Mouse (Mus musculus) CD4-positive helper T cell, adult 2 months (primary cell): ENCODE results near the gene Olr1.
A peak's percentile ranks its signal among the peaks of the same experiment; 100 is the strongest.
"Not testable (repeated sequence)": the region's sequence is repeated elsewhere in the genome, so short reads cannot be mapped to it uniquely, and the experiment has no call there.

Experiments used
- DNase-seq: peaks from one replicate; pipeline ENCODE4 v3.0.0-alpha.2; 2012; ENCODE audit warnings: low read depth, missing footprints, low spot score

The Olr1 gene

GRCm38 (mm10) chr6:129512367-129512766 is 5.4 kb upstream of the Olr1 start, which contains the start of gene Tmem52b:
Gene Tmem52b, plus strand, starts transcription at chr6:129512555.
- DNase-seq: no peak

GRCm38 (mm10) chr6:129510120-129510911 is 3.4 kb upstream of the Olr1 start:
- DNase-seq: no peak

GRCm38 (mm10) chr6:129503471-129503870 is 3.5 kb downstream of the Olr1 start:
- no peak for DNase-seq

GRCm38 (mm10) chr6:129499516-129499915 is 7.4 kb downstream of the Olr1 start:
- DNase-seq: not testable (repeated sequence)

- no peak for DNase-seq
These were observed 9.4 kb downstream of the Olr1 start for GRCm38 (mm10) chr6:129497345-129498218.

GRCm38 (mm10) chr6:129494924-129495323 is 12.0 kb downstream of the Olr1 start:
- no peak for DNase-seq

GRCm38 (mm10) chr6:129480089-129480958 is 26.6 kb downstream of the Olr1 start:
- no peak for DNase-seq

- DNase-seq: peak; percentile 32
These were observed 30.4 kb downstream of the Olr1 start for GRCm38 (mm10) chr6:129476404-129477126.

GRCm38 (mm10) chr6:129472627-129473026 is 34.3 kb downstream of the Olr1 start:
- no peak for DNase-seq

- DNase-seq: no peak
These were observed 35.6 kb downstream of the Olr1 start for GRCm38 (mm10) chr6:129471386-129471785.

- no peak for DNase-seq
These were observed 55.4 kb downstream of the Olr1 start, which contains the start of gene Clec1a for GRCm38 (mm10) chr6:129451411-129452039. Gene Clec1a, minus strand, starts transcription at chr6:129452000.

GRCm38 (mm10) chr6:129449743-129450142 is 57.2 kb downstream of the Olr1 start:
- DNase-seq: no peak

GRCm38 (mm10) chr6:129438033-129438432 is 68.9 kb downstream of the Olr1 start:
- DNase-seq: no peak

- no peak for DNase-seq
These were observed 70.9 kb downstream of the Olr1 start for GRCm38 (mm10) chr6:129436025-129436424.
